Mouse (Mus musculus): ENCODE data around the gene Pccb. TPM values are rescaled to one million over a fixed set of nuclear protein-coding genes. Genes with fewer than 3 reads are reported as not detected.
A peak's percentile ranks its signal among the peaks of the same experiment; 100 is the strongest.

Gene Pccb
- polyA plus RNA-seq, 1 experiment from 2014 or later = 21.6 TPM

DNA sequence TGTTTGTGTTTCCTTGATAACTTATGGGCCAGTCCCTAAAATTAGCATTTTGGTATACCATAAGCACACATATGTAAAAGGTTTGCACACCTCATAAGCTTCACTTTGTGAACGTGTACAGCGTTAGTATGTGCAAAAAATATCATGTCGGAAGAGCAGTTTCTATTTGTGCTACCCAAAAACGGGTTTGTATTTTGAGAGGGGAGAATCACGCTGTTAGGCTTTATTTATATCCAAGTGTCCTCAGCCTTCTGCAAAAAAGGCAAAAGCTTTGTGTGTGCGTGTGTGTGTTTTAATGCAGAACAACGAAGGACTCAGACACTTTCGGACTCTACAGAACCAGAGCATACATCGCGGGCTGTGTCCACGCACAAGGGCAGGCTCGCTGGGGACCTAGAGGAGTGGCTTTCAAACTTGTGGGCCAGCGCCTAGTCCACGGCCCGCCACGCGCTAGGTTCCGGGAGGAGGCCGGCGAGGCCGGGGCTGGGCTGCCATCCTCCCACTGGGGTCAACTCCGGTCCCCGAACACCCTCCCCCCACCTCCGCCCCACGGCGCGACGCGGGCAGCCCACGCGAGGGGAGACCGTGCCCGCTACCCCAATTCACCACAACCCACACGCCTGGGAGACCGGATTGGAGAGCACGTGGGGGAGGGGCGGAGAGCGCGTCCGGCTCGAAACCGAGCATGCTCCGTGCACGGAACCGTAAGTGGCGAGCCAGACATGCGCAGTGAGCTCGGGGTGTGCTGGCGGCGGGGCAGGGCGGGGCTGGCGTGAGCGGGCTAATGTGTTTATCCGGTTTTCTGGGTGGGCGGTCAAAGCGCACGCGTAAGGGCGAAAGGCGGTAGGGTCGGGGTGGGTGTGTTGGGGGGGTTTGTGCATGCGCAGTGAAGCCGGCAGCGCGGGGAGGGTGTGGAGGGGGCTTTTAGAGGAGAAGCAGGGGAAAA, 38.6 kb upstream of the Pccb start:
- WGBS = 2% methylated on average over 51 of the region's 65 CpGs
- peak; percentile 94 for ATAC-seq (ENCODE audit: insufficient number of reproducible peaks, low FRiP score)
- peak overlapping the region; percentile 93 for H3K4me2 ChIP-seq
- H3K36me3 ChIP-seq = no peaks in the 10 kb centered on the region
- peaks cover 12% of the 10 kb centered on the region for H3K4me1 ChIP-seq (replicated peaks)
- peak overlapping the region; percentile 98 for H3K27ac ChIP-seq (ENCODE audit: poor library complexity, severe bottlenecking)
- no peaks in the 10 kb centered on the region for H3K27me3 ChIP-seq (replicated peaks)
- 0 out of 2 replicates have a peak, but pooled peaks cover 3% of the 10 kb centered on the region for H3K9me3 ChIP-seq (replicated peaks)
- peak overlapping the region; percentile 88 for H3K9ac ChIP-seq
- H3K4me3 ChIP-seq = peak overlapping the region; percentile 89

DNA sequence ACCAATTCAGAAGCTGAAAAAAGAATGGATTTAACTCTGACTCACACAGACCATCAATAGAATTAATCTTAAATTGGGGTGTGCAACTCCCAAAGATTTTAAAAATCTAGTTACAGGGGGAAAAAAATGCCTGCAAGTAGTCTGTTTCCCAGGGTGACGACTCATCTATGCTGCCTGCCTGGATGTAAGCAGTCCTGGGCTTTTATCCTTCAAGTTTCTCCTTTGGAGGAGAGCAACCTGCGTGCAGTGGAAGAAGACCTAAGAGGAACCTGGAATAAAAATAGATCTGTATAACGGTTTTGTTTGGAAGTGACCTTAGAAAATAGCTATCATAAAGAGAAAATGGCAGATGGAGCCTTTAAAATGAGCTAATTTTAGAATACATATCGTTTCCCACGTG, 37.8 kb upstream of the Pccb start:
- no peak for ATAC-seq (ENCODE audit: insufficient number of reproducible peaks, low FRiP score)
- H3K4me3 ChIP-seq = no peak overlapping the region
- peaks cover 8% of the 10 kb centered on the region for H3K4me1 ChIP-seq (replicated peaks)
- no peaks in the 10 kb centered on the region for H3K36me3 ChIP-seq
- H3K4me2 ChIP-seq = peak overlapping the region; percentile 26; the same call in 1 of the 2 replicates
- H3K27ac ChIP-seq (ENCODE audit: poor library complexity, severe bottlenecking) = no peak overlapping the region
- H3K9ac ChIP-seq = peak overlapping the region; percentile 19; the same call in 1 of the 2 replicates
- WGBS = 29% methylated on average over 5 of the region's 5 CpGs
- H3K27me3 ChIP-seq (replicated peaks) = no peaks in the 10 kb centered on the region
- H3K9me3 ChIP-seq (replicated peaks) = 0 out of 2 replicates have a peak, but pooled peaks cover 3% of the 10 kb centered on the region

DNA sequence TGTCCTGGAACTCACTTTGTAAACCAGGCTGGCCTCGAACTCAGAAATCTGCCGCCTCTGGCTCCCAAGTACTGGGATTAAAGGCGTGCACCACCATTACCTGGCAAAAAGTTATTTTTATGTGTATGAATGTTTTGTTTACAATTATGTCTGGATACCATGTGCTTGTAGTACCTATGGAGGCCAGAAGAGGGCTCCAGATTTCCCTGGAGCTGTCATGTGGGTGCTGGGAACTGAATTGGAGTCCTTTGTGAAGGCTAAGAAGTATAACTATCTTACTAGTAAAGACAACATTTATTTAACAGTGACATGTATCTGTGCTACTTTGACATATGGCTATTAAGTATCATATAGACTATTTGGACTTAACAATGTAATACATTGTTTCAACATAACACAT, 35.1 kb upstream of the Pccb start:
- no peaks in the 10 kb centered on the region for H3K36me3 ChIP-seq
- H3K9me3 ChIP-seq (replicated peaks) = 0 out of 2 replicates have a peak, but pooled peaks cover 7% of the 10 kb centered on the region
- H3K4me2 ChIP-seq = no peak overlapping the region
- H3K9ac ChIP-seq = no peak overlapping the region
- H3K4me1 ChIP-seq (replicated peaks) = no peaks in the 10 kb centered on the region
- no peak overlapping the region for H3K4me3 ChIP-seq
- H3K27me3 ChIP-seq (replicated peaks) = no peaks in the 10 kb centered on the region
- H3K27ac ChIP-seq (ENCODE audit: poor library complexity, severe bottlenecking) = no peak overlapping the region
- 93% methylated on average over 3 of the region's 3 CpGs for WGBS
- no peak for ATAC-seq (ENCODE audit: insufficient number of reproducible peaks, low FRiP score)

- H3K27ac ChIP-seq (ENCODE audit: poor library complexity, severe bottlenecking) = no peak overlapping the region
- WGBS = 89% methylated on average over 3 of the region's 3 CpGs
- no peaks in the 10 kb centered on the region for H3K27me3 ChIP-seq (replicated peaks)
- no peak overlapping the region for H3K4me3 ChIP-seq
- H3K9ac ChIP-seq = no peak overlapping the region
- 0 out of 2 replicates have a peak, but pooled peaks cover 7% of the 10 kb centered on the region for H3K9me3 ChIP-seq (replicated peaks)
- H3K4me2 ChIP-seq = no peak overlapping the region
- H3K36me3 ChIP-seq = no peaks in the 10 kb centered on the region
- ATAC-seq (ENCODE audit: insufficient number of reproducible peaks, low FRiP score) = no peak
- H3K4me1 ChIP-seq (replicated peaks) = no peaks in the 10 kb centered on the region
Measured at GRCm38 (mm10) chr9:101065076-101065602, 30.4 kb upstream of the Pccb start.

GRCm38 (mm10) chr9:101062253-101062780, 27.6 kb upstream of the Pccb start:
- Histone ChIP-seq H3K4me3 (no peak overlapping the region), H3K27ac (ENCODE audit: poor library complexity, severe bottlenecking) (no peak overlapping the region), H3K27me3 (replicated peaks) (no peaks in the 10 kb centered on the region), H3K4me2 (no peak overlapping the region), H3K36me3 (no peaks in the 10 kb centered on the region), H3K4me1 (replicated peaks) (no peaks in the 10 kb centered on the region), H3K9ac (no peak overlapping the region), H3K9me3 (replicated peaks) (peaks cover 6% of the 10 kb centered on the region; the same call in 1 of the 2 replicates)
- WGBS = 75% methylated on average over 6 of the region's 6 CpGs
- ATAC-seq (ENCODE audit: insufficient number of reproducible peaks, low FRiP score) = no peak

GRCm38 (mm10) chr9:101061035-101061434, 26.3 kb upstream of the Pccb start:
- Histone ChIP-seq H3K9me3 (replicated peaks) (peaks cover 3% of the 10 kb centered on the region; the same call in 1 of the 2 replicates), H3K36me3 (no peaks in the 10 kb centered on the region), H3K27ac (ENCODE audit: poor library complexity, severe bottlenecking) (no peak overlapping the region), H3K9ac (no peak overlapping the region), H3K4me1 (replicated peaks) (no peaks in the 10 kb centered on the region), H3K4me2 (no peak overlapping the region), H3K4me3 (no peak overlapping the region), H3K27me3 (replicated peaks) (no peaks in the 10 kb centered on the region)
- 70% methylated on average over 11 of the region's 11 CpGs for WGBS
- no peak for ATAC-seq (ENCODE audit: insufficient number of reproducible peaks, low FRiP score)

DNA sequence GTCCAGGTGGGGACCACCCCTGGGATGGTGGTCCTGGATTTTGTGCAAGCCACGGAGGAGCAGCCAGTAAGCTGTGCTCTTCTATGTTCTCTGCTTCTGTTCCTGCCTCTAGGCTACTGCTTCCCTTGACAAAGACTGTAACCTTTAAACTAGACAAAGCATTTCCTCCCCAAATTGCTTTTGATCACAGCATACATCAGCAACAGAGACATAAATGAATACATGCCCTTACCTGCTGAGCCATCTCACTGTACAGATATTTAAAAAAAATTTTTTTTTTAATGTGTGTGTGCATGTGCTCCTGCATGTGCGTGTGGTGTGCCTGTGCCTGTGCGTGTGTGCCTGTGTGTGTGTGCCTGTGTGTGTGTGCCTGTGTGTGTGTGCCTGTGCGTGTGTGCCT, 22.5 kb upstream of the Pccb start:
- 92% methylated on average over 4 of the region's 4 CpGs for WGBS
- Histone ChIP-seq H3K9me3 (replicated peaks) (peaks cover 3% of the 10 kb centered on the region; the same call in 1 of the 2 replicates), H3K4me3 (no peak overlapping the region), H3K27me3 (replicated peaks) (no peaks in the 10 kb centered on the region), H3K9ac (no peak overlapping the region), H3K27ac (ENCODE audit: poor library complexity, severe bottlenecking) (no peak overlapping the region), H3K4me2 (no peak overlapping the region), H3K36me3 (no peaks in the 10 kb centered on the region), H3K4me1 (replicated peaks) (no peaks in the 10 kb centered on the region)
- ATAC-seq (ENCODE audit: insufficient number of reproducible peaks, low FRiP score) = no peak

DNA sequence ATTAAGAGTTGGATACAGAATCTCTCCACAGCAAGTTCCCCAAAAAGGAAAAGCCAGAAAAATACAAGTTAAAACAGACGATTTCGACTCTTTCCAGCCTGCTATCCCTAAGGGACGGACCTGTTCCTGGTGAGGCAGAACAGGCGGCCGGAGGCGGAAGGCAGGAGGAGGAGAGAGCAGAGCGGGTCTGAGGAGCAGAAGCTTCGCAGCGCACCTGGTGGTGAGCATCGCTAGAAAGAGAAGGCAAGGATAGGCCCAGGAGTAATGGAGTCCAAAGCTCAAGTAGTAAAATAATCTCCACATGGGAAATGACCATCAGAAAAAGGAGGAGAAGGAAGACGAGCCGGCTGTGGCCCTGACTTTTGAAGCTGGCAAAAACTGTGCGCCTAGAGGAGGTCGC, 18.6 kb upstream of the Pccb start:
- H3K4me3 ChIP-seq = no peak overlapping the region
- no peaks in the 10 kb centered on the region for H3K36me3 ChIP-seq
- no peak overlapping the region for H3K9ac ChIP-seq
- ATAC-seq (ENCODE audit: insufficient number of reproducible peaks, low FRiP score) = no peak
- no peaks in the 10 kb centered on the region for H3K27me3 ChIP-seq (replicated peaks)
- no peak overlapping the region for H3K27ac ChIP-seq (ENCODE audit: poor library complexity, severe bottlenecking)
- 66% methylated on average over 14 of the region's 14 CpGs for WGBS
- H3K9me3 ChIP-seq (replicated peaks) = no peaks in the 10 kb centered on the region
- H3K4me2 ChIP-seq = no peak overlapping the region
- H3K4me1 ChIP-seq (replicated peaks) = no peaks in the 10 kb centered on the region

GRCm38 (mm10) chr9:101052691-101053090, 18.0 kb upstream of the Pccb start:
- WGBS = 55% methylated on average over 6 of the region's 6 CpGs

DNA sequence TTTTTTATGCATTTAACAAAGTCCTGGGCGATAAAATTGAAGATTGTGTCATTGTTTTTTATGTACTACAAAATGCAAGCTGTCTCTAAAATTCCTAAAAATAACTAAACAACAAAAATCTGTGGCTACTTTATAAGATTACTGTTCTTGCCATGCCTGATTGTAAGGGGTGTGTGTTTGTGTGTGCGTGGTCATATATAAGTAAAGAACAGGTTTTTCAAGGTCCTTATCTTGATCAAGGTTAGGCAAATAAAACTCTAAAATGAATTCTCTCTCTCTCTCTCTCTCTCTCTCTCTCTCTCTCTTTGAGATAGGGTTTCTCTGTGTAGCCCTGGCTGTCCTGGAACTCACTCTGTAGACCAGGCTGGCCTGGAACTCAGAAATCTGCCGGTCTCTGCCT, 17.3 kb upstream of the Pccb start:
- Histone ChIP-seq H3K9me3 (replicated peaks) (no peaks in the 10 kb centered on the region), H3K36me3 (no peaks in the 10 kb centered on the region), H3K27me3 (replicated peaks) (no peaks in the 10 kb centered on the region), H3K4me2 (no peak overlapping the region), H3K4me1 (replicated peaks) (no peaks in the 10 kb centered on the region), H3K27ac (ENCODE audit: poor library complexity, severe bottlenecking) (no peak overlapping the region), H3K4me3 (no peak overlapping the region), H3K9ac (no peak overlapping the region)
- WGBS = 82% methylated on average over 3 of the region's 3 CpGs
- ATAC-seq (ENCODE audit: insufficient number of reproducible peaks, low FRiP score) = no peak

More at GRCm38 (mm10) chr9:101052691-101053090, 18.0 kb upstream of the Pccb start:
- no peaks in the 10 kb centered on the region for H3K4me1 ChIP-seq (replicated peaks)
- no peak overlapping the region for H3K4me2 ChIP-seq
- no peak overlapping the region for H3K4me3 ChIP-seq
- no peaks in the 10 kb centered on the region for H3K27me3 ChIP-seq (replicated peaks)
- ATAC-seq (ENCODE audit: insufficient number of reproducible peaks, low FRiP score) = no peak
- H3K9ac ChIP-seq = no peak overlapping the region
- no peaks in the 10 kb centered on the region for H3K9me3 ChIP-seq (replicated peaks)
- no peaks in the 10 kb centered on the region for H3K36me3 ChIP-seq
- no peak overlapping the region for H3K27ac ChIP-seq (ENCODE audit: poor library complexity, severe bottlenecking)

- no peak for ATAC-seq (ENCODE audit: insufficient number of reproducible peaks, low FRiP score)
Measured at GRCm38 (mm10) chr9:101045710-101046338, 11.1 kb upstream of the Pccb start.

More at GRCm38 (mm10) chr9:101045710-101046338, 11.1 kb upstream of the Pccb start:
- no peaks in the 10 kb centered on the region; the same call in none of the 2 replicates for H3K9me3 ChIP-seq (replicated peaks)
- H3K9ac ChIP-seq = no peak overlapping the region
- H3K4me2 ChIP-seq = 0 out of 2 replicates have a peak overlapping the region, but pooled peaks have one; percentile 3
- H3K4me1 ChIP-seq (replicated peaks) = no peaks in the 10 kb centered on the region
- 56% methylated on average over 15 of the region's 15 CpGs for WGBS
- H3K27me3 ChIP-seq (replicated peaks) = no peaks in the 10 kb centered on the region
- H3K4me3 ChIP-seq = no peak overlapping the region
- no peak overlapping the region for H3K27ac ChIP-seq (ENCODE audit: poor library complexity, severe bottlenecking)
- H3K36me3 ChIP-seq = no peaks in the 10 kb centered on the region

All from heart, embryonic 12.5 days (tissue).